Mouse (Mus musculus): ENCODE measurements around the gene Pak1. TPM values are rescaled to one million over a fixed set of nuclear protein-coding genes. Genes with fewer than 3 reads are reported as not detected.
A peak's percentile ranks its signal among the peaks of the same experiment; 100 is the strongest.

Gene Pak1
- 8.5 and 8.9 TPM in 2 replicates for polyA plus RNA-seq (2016; fragmentation: Nextera tagmentation; extraction: Ambion mirVana)

DNA sequence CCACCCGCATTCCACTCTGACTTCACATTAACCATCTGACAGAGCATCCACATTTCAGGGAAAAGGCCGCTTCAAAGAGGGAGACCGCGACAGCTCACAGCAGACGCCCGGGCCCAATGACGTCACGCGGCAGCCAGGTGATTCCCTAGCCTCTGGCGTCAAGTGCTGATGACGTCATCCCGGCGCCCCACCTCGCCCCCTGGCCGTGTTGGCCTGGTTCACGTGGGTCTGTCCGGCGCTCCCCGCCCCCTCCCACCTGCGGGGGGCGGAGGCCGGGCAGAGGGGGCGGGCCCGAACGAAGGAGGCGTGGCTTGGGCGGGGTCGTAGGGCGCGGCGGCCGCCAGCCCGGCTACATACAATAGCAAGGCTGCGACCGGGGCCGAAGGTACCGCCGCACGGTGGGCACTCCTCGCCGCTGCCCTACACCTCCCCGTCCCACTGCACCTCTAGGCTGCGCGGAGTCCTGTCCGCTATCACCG, at the start of gene Pak1:
TSS of gene Pak1 (plus strand) at position 352 of the 479 bp plus-strand sequence.
- 2% methylated on average over 44 of the region's 46 CpGs for WGBS (ENCODE audit: insufficient replicate concordance)
- Histone ChIP-seq H3K4me2 (peak within 1 kb of the TSS; percentile 99), H3K9me3 (replicated peaks) (no peaks in the 10 kb centered on the region), H3K4me3 (peak within 1 kb of the TSS; percentile 75), H3K36me3 (no peaks in the 10 kb centered on the region), H3K27me3 (replicated peaks) (peaks cover 79% of the 10 kb centered on the region), H3K27ac (no peak within 1 kb of the TSS), H3K9ac (peak within 1 kb of the TSS; percentile 70), H3K4me1 (peaks cover 15% of the 10 kb centered on the region)
- peak; percentile 88 for ATAC-seq

DNA sequence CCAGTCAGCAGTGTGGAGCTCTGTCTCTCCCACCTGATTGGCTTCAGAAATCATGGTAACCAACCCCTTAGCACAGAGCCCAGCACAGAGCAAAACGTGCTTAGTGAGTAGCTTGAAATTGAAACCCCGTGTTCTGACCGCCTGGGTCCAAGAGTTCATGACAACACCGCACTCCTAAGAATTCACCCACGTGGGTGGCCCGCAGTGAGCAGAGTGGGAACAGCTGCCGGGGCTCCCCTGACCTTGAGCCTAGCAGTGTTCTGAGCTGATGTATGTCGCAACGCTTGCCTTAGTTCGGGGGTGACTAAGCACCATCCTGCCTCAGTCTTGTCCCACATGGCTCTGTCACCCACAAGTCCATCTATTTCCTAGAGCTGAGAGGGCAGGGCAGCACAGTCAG, 47.4 kb upstream of the Pak1 start:
- H3K9ac ChIP-seq: peak overlapping the region; percentile 33; the same call in 1 of the 2 replicates
- 60% methylated on average over 10 of the region's 10 CpGs for WGBS (ENCODE audit: insufficient replicate concordance)
- H3K36me3 ChIP-seq: no peaks in the 10 kb centered on the region
- no peak overlapping the region for H3K4me3 ChIP-seq
- no peaks in the 10 kb centered on the region for H3K9me3 ChIP-seq (replicated peaks)
- ATAC-seq: no peak
- H3K4me2 ChIP-seq: no peak overlapping the region
- peak overlapping the region; percentile 52 for H3K27ac ChIP-seq
- H3K4me1 ChIP-seq: peaks cover 62% of the 10 kb centered on the region
- H3K27me3 ChIP-seq (replicated peaks): no peaks in the 10 kb centered on the region

DNA sequence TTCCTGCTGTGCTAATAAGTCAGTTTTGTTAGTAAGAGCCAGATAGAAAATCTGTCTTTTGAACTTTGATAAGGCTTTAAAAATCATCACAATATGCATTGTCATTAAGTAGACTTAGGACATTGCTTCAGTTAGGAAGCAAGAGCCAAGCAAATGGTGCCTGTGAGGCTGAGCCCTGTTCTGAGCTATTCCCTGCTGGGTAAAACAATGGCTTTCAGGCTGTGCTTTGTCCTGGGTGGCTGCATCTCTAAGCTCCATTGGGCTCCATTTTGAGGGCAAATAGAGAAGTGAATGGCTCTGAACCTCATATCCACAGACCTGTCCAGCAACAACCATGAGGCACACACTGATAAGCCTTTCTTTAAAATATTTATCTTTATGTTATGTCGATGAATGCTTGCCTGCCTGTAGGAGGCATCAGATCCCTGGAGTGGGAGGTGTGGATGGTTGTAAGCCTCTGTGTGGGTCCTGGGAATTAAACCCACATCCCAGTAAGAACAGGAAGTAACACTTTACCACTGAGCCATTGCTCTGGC, 46.5 kb upstream of the Pak1 start:
- 0% methylated on average over 1 of the region's 1 CpGs for WGBS (ENCODE audit: insufficient replicate concordance)
- H3K9me3 ChIP-seq (replicated peaks): no peaks in the 10 kb centered on the region
- H3K9ac ChIP-seq: no peak overlapping the region
- H3K4me3 ChIP-seq: no peak overlapping the region
- no peak for ATAC-seq
- H3K36me3 ChIP-seq: no peaks in the 10 kb centered on the region
- peak overlapping the region; percentile 53 for H3K27ac ChIP-seq
- H3K4me1 ChIP-seq: peaks cover 63% of the 10 kb centered on the region
- no peak overlapping the region for H3K4me2 ChIP-seq
- H3K27me3 ChIP-seq (replicated peaks): no peaks in the 10 kb centered on the region

DNA sequence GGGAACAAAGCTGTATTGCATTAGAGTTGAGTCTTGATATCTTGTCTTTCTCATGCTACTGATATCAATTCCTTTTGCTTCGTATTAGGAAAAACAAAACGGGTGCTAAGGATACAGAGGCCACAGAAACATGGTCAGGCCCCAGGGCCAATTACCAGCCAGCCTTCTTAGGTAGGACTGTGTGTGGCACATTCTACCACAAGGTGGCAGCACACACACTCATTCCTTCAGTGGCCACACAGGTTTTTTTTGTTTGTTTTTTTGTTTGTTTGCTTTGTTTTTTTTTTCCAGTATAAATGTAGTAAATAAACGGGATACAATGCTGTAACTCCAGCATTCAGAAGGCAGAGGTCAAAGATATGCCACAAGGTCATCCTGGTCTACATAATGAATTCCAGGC, 43.0 kb upstream of the Pak1 start:
- no peak overlapping the region for H3K9ac ChIP-seq
- H3K27ac ChIP-seq: peak overlapping the region; percentile 62; the same call in 1 of the 2 replicates
- no peaks in the 10 kb centered on the region for H3K36me3 ChIP-seq
- no peak overlapping the region for H3K4me3 ChIP-seq
- H3K9me3 ChIP-seq (replicated peaks): no peaks in the 10 kb centered on the region
- no peak for ATAC-seq
- peaks cover 72% of the 10 kb centered on the region for H3K4me1 ChIP-seq
- H3K27me3 ChIP-seq (replicated peaks): no peaks in the 10 kb centered on the region
- WGBS (ENCODE audit: insufficient replicate concordance): 8% methylated on average over 3 of the region's 3 CpGs
- H3K4me2 ChIP-seq: no peak overlapping the region

DNA sequence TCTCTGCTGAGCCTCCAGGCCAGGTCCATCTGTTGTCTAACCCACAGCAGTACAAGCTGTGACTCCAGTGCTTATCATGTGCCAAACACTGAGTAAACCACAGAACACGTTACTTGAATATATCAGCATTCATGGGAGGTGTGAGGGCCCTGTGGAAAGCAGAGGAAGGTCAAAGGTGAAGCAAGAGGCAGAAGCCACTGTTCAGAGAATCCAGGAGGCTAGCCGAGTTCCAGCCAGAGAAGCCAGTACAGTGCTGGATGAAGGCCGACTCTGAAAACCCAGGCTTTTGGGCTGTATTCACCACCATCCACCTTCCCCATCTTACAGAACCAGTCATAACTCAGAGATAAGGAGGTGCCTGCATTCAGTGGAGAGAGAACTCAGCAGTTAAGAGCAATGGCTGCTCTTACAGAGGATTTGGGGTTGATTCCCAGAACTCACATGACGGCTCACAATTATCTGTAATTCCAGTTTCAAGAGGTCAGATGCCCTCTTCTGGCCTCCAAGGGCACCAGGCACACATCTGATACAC, 41.1 kb upstream of the Pak1 start:
- no peaks in the 10 kb centered on the region for H3K27me3 ChIP-seq (replicated peaks)
- peak; percentile 91 for ATAC-seq
- peak overlapping the region; percentile 52; the same call in 1 of the 2 replicates for H3K4me3 ChIP-seq
- H3K9ac ChIP-seq: peak overlapping the region; percentile 64; the same call in 1 of the 2 replicates
- no peaks in the 10 kb centered on the region for H3K36me3 ChIP-seq
- no peaks in the 10 kb centered on the region for H3K9me3 ChIP-seq (replicated peaks)
- 17% methylated on average over 4 of the region's 4 CpGs for WGBS (ENCODE audit: insufficient replicate concordance)
- peak overlapping the region; percentile 71 for H3K4me2 ChIP-seq
- H3K27ac ChIP-seq: peak overlapping the region; percentile 98
- H3K4me1 ChIP-seq: peaks cover 53% of the 10 kb centered on the region

DNA sequence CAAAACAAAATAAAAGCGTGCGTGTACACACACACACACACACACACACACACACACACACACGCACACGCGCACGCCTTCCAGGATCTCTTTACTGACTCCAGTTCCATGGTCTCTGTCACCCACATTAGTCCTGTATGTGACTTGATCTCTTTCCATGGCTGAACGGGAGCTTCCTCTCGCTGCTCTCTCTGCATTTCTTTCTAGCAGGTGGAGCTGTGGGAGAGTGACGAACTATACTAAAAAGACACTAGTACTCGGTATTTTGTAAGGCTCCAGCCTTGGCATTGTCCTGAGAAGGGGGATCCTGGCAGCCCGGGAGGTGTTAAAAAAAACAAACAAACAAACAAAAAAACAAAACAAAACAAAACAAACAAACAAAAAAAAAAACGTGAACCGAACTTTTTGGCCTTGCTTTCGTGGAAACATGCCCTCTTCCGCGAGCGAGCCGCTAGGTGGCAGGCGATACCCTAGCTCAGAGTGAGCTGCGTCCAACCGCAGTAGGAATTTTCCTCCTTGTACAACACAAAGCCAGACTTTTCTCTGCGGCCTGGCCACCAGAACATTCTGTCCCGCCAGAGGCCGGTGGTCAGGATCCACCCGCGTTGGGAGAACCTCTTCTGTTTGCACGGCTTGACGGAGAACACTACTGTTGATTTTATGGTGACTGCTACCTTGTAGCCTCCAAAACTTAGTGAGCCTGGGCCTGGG, 40.4 kb upstream of the Pak1 start:
- Histone ChIP-seq H3K27ac (peak overlapping the region; percentile 98), H3K4me3 (peak overlapping the region; percentile 52), H3K9me3 (replicated peaks) (no peaks in the 10 kb centered on the region), H3K36me3 (no peaks in the 10 kb centered on the region), H3K4me2 (peak overlapping the region; percentile 71), H3K27me3 (replicated peaks) (no peaks in the 10 kb centered on the region), H3K9ac (peak overlapping the region; percentile 64), H3K4me1 (peaks cover 47% of the 10 kb centered on the region)
- 21% methylated on average over 28 of the region's 28 CpGs for WGBS (ENCODE audit: insufficient replicate concordance)
- 0 out of 2 replicates have a peak, but pooled peaks have one; percentile 27 for ATAC-seq

DNA sequence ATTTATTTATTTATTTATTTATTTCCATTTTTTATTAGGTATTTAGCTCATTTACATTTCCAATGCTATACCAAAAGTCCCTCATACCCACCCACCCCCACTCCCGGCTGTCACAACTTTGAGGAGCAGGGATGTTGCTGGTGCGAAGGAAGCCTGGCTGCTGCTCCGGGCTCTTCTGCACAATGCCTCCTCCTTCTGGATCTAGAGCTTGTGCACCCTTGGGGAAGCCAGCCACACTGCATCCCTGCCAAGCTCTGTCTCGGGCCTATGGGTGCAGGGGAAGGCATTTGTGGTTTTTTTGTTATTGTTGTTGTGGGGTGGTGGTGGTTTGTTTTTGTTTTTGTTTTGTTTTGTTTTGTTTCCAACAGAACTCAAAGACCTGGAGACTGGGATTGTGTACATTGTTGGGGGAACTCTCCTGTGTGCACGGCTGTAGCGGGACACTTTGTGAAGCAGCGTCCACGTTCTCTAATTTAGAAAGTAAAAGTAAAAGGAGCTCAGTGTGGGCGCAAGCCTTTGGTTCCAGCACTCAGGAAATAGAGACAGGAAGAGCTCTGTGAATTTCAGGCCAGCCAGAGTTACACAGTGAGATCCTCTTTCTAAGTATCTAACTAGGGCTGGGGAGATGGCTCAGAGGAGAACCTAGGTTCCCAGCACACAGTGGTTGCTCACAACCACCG, 39.7 kb upstream of the Pak1 start:
- Histone ChIP-seq H3K27ac (peak overlapping the region; percentile 98), H3K27me3 (replicated peaks) (no peaks in the 10 kb centered on the region), H3K9ac (peak overlapping the region; percentile 64), H3K4me3 (peak overlapping the region; percentile 52), H3K36me3 (no peaks in the 10 kb centered on the region), H3K4me2 (peak overlapping the region; percentile 71), H3K9me3 (replicated peaks) (no peaks in the 10 kb centered on the region), H3K4me1 (peaks cover 47% of the 10 kb centered on the region)
- 20% methylated on average over 10 of the region's 10 CpGs for WGBS (ENCODE audit: insufficient replicate concordance)
- no peak for ATAC-seq

DNA sequence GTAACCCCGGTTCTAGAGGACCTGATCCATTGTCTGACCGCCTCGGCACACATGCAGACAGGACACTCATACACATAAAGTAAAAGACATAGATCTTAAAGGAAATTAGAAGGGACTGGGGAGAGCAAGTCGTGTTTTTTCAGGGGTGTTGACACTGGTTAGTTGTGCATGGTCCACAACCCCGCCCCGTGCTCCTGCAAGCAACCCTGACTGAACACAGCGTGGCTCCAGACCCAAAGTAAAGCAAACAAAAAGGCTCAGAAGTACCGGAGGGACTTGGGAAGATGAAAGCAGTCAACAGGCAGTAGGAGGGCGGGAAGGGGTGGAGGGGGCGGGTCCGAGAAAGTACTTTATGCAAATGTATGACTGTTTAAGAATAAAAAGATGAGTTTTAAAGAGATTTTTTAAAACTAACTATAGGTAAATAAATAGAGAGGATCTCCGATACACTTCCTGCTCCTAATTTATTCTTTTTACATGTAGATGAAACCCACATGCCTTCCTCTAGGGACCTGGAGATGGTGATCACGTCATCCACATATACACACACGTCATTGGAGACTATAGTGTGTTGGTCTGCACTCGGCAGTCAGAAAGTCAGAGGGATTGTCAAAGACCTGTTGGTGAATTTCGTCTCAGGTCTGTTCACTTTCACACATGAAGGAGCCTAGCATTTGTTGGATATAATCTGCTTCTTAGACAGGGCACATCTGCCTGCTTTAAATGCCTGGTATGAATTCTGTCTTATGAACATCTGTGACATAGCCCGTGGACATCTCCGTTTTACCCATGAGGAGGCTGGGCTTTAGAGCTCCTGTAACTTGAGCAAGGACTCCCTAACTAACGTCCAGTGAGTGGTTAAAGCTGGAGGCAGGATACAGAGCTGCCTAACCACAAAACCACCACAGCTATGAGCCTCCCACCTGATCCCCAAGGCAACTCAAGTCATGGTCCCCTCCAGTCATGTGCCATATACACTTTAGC, 38.8 kb upstream of the Pak1 start:
- 14% methylated on average over 19 of the region's 19 CpGs for WGBS (ENCODE audit: insufficient replicate concordance)
- H3K27me3 ChIP-seq (replicated peaks): no peaks in the 10 kb centered on the region
- peak; percentile 33 for ATAC-seq
- peaks cover 47% of the 10 kb centered on the region for H3K4me1 ChIP-seq
- H3K27ac ChIP-seq: peak overlapping the region; percentile 98
- H3K4me2 ChIP-seq: peak overlapping the region; percentile 71
- H3K4me3 ChIP-seq: peak overlapping the region; percentile 52
- H3K36me3 ChIP-seq: no peaks in the 10 kb centered on the region
- H3K9ac ChIP-seq: peak overlapping the region; percentile 64
- no peaks in the 10 kb centered on the region for H3K9me3 ChIP-seq (replicated peaks)

DNA sequence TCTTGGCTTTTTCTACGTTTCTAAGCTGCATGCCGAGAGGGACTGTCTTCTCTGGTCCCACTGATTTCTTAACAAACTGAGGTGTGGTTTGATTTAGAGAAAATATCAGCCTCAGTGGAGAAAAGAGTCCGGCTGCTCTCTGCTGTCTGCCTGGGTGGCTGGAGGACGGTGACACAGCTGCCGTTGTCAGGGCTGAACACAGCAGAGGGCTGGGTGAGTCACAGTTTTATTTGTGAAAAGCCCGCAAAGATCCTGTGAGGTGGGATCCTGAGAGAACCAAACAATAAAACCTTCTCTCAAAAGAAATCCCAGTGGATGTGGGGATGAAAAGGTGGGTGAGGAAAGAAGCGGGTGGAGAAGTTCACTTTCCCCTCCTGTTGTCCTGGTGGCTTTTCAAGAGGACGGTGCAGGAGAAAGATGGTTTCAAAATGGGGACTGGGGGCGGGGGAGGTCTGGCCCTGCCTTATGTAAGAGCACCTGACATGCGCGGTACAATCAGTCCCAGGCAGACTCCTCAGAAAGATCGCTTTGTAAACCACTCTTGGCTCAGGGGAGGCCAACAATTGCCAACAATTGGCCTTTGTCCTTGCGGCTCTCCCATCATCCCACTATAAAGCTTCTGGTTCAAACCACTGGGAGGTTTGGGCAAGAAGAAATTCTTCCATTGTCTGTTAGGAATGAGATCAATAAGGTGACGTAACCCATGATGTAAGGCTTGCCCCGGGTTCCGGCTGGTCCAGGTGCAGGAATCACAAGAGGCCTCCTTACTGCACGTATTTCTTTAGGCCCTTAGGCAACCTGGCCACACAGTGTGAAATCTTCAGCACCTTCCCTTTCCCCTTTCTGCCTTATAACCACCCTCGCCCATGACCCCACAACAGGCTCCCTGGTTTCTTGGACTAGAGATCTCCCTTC, 31.1 kb upstream of the Pak1 start:
- Histone ChIP-seq H3K27me3 (replicated peaks) (no peaks in the 10 kb centered on the region), H3K36me3 (no peaks in the 10 kb centered on the region), H3K4me3 (no peak overlapping the region), H3K27ac (no peak overlapping the region), H3K4me1 (no peaks in the 10 kb centered on the region), H3K9me3 (replicated peaks) (no peaks in the 10 kb centered on the region), H3K9ac (no peak overlapping the region), H3K4me2 (no peak overlapping the region)
- 68% methylated on average over 18 of the region's 18 CpGs for WGBS (ENCODE audit: insufficient replicate concordance)
- ATAC-seq: no peak

DNA sequence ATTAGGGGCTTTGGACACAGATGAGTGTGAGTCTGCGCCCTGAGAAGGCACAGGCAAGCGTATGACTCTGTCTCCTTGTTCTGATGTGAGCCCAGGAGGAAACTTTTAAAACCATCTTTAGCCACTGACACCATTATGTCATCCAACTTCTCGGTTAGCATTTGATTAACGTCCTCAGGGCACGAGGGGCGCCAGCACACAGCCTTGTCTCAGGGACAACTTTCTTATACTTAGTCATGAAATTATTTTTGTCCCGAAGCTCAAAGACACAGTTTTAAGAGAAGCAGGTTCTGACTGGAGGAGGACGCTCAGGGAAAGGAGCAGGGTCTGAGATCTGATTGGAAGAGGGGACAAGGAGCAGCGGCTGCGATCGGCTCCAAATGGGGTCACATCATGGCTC, 23.8 kb upstream of the Pak1 start:
- Histone ChIP-seq H3K36me3 (no peaks in the 10 kb centered on the region), H3K9me3 (replicated peaks) (no peaks in the 10 kb centered on the region), H3K27me3 (replicated peaks) (no peaks in the 10 kb centered on the region), H3K4me1 (peaks cover 22% of the 10 kb centered on the region), H3K9ac (no peak overlapping the region), H3K4me3 (no peak overlapping the region), H3K4me2 (no peak overlapping the region), H3K27ac (0 out of 2 replicates have a peak overlapping the region, but pooled peaks have one; percentile 14)
- 73% methylated on average over 11 of the region's 11 CpGs for WGBS (ENCODE audit: insufficient replicate concordance)
- no peak for ATAC-seq
